Mouse (Mus musculus) spleen, postnatal 4 days (tissue): ENCODE measurements around the gene Krtap5-1.
"Not testable (repeated sequence)": the region's sequence is repeated elsewhere in the genome, so short reads cannot be mapped to it uniquely, and the experiment has no call there.

Experiments
- DNase-seq, 2 experiments: peaks; one replicate each; pipeline ENCODE4 v3.0.0; 2022; ENCODE audit warnings: low spot score in 2 of 2

The Krtap5-1 gene

DNA sequence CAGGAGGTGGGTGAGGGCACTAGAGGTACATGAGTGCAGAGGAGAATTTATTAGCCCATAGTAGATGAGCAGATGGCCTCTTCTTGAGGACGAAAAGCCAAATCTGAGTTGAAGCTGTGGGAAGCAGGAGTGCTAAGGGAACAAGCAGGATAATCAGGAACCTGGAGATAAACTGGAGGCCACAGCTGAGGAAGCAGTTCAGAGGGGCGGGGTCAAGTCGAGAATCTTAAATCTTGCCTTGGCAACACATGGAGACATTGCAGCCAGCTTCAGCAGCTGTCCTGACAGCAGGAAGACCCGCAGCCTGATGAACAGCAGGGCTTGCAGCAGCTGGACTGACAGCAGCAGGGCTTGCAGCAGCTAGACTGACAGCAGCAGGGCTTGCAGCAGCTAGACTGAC is 810 bp downstream of the Krtap5-1 start:
- DNase-seq, result not testable (repeated sequence)

DNA sequence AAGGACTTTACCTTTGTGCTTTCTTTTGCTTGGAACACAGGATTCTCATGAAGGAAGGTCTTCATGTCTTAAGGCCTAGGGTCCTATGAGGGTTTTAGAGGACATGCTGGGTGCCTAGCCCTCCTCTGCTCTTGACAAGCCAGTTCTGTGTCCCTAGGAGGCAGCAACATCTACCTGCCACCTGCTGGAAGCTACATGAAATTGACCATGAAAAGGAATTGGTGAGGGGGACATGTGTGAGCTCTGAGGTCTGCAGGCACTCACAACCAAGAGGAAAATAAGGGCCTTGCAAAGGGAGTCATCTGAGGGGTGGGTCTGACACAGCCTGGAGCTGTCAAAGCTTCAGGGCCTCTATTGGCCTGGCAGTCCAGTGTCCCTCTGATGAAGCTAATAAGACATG is 1.5 kb downstream of the Krtap5-1 start:
- DNase-seq, result no peak

GRCm38 (mm10) chr7:142293851-142294250 is 3.1 kb downstream of the Krtap5-1 start:
- DNase-seq, result not testable (repeated sequence)

GRCm38 (mm10) chr7:142285910-142286612 is 10.9 kb downstream of the Krtap5-1 start:
- not testable (repeated sequence) for DNase-seq

GRCm38 (mm10) chr7:142285130-142285835 is 11.6 kb downstream of the Krtap5-1 start:
- no peak for DNase-seq

GRCm38 (mm10) chr7:142284615-142285080 is 12.3 kb downstream of the Krtap5-1 start:
- peak; percentile 83 to 94 for DNase-seq

GRCm38 (mm10) chr7:142284023-142284591 is 12.8 kb downstream of the Krtap5-1 start:
- DNase-seq, result peak; percentile 42 to 73

DNA sequence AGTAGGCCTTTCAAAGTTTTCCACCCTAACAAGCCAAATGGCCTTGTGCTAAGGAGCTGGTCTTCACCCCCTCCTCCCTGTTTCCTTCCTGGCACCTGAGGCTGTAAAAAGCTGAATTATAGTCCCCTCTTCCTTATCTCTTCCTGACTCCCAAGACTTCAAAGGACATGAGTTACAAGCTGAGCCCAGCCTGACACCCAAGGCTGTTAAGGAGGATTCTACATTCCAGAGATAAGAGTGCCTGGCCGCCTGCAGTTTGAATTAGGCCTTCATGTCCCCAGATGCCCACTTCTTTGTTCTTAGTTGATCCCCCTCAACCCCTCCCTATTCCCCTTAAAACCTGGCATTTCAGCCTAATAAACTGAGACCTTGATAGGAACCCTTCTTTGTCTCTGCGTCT is 14.1 kb downstream of the Krtap5-1 start:
- not testable (repeated sequence) for DNase-seq

DNA sequence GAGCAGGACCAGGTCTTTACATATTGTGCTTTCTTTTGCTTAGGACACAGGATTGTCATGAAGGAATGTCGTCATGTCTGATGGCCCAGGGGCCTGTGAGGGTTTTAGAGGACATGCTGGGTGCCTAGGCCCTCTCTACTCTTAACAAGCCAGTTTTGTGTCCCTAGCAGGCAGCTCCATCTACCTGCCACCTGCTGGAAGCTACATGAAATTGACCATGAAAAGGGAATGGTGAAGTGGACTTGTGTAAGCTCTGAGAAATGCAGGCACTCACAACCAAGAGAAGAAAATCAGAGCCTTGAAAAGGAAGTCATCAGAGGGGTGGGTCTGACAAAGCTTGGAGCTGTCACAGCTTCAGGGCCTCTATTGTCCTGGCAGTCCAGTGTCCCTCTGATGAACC is 17.6 kb downstream of the Krtap5-1 start:
- DNase-seq, result not testable (repeated sequence)

GRCm38 (mm10) chr7:142278183-142278582 is 18.7 kb downstream of the Krtap5-1 start:
- peak; percentile 40 to 82 for DNase-seq

DNA sequence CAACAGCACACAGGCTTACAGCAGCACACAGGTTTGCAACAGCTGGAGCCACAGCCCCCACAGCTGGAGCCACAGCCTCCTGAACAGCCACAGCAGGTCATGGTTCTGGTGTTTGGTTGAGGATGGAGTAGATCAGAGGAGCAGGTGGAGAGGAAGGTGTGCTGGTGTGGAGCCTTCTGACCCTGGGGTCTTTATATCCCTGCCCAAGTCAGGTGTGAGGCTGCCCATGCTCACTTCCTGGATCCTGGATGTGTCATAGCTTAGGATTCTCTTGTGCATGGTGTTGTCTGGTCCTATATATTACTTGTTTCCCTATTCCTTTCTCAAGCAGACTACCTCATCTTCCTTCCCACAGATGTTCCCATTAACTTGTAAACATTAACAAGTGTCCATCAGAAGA is 22.7 kb downstream of the Krtap5-1 start, which contains the start of gene Gm4559:
Gene Gm4559, minus strand, starts transcription at position 101 of the 400 bp plus-strand sequence.
- not testable (repeated sequence) for DNase-seq

GRCm38 (mm10) chr7:142258254-142258653 is 38.7 kb downstream of the Krtap5-1 start, which contains the start of gene Gm2431:
Gene Gm2431, minus strand, starts transcription at chr7:142258354.
- DNase-seq, result not testable (repeated sequence)

GRCm38 (mm10) chr7:142255517-142255916 is 41.4 kb downstream of the Krtap5-1 start:
- peak in 1 of 2 experiments; percentile 63 for DNase-seq

DNA sequence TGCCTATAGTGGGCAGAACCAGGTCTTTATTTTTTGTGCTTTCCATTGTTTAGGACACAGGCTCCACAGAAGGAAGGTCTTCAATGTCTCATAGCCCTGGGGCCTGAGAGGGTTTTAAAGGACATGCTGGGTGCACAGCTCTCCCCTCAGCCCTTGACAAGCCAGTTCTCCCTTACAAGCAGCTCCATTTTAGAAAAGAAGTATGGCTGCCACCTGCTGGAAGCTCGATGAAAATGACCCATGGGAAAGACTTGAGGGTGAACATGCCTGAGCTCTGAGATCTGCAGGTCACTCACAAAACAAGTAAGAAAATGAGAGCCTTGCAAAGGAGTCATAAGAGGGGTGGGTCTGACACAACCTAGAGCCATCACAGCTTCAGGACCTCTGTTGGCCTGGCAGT is 47.1 kb downstream of the Krtap5-1 start:
- DNase-seq, result no peak
